Mouse (Mus musculus): ENCODE results near the gene Naglu. TPM values are rescaled to one million over a fixed set of nuclear protein-coding genes. Genes with fewer than 3 reads are reported as not detected.

Naglu gene
- polyA plus RNA-seq, 1 experiment from 2014 or later, result 8.1 TPM

GRCm38 (mm10) chr11:101045826-101046225, 24.0 kb upstream of the Naglu start:
- H3K9ac ChIP-seq (replicated peaks), result no peak overlapping the region
- H3K27ac ChIP-seq (replicated peaks), result no peak overlapping the region
- H3K36me3 ChIP-seq, result peaks cover 93% of the 10 kb centered on the region
- H3K4me1 ChIP-seq, result no peaks in the 10 kb centered on the region
- H3K4me2 ChIP-seq (replicated peaks), result no peak overlapping the region
- H3K9me3 ChIP-seq, result no peaks in the 10 kb centered on the region
- no peak for ATAC-seq (replicated peaks)
- WGBS, result 88% methylated on average over 4 of the region's 4 CpGs
- H3K27me3 ChIP-seq, result no peaks in the 10 kb centered on the region
- no peak overlapping the region for H3K4me3 ChIP-seq

- ATAC-seq (replicated peaks), result no peak
- Histone ChIP-seq H3K4me2 (replicated peaks) (no peak overlapping the region), H3K4me1 (no peaks in the 10 kb centered on the region), H3K4me3 (no peak overlapping the region), H3K27ac (replicated peaks) (no peak overlapping the region), H3K36me3 (peaks cover 92% of the 10 kb centered on the region), H3K9ac (replicated peaks) (no peak overlapping the region), H3K27me3 (no peaks in the 10 kb centered on the region), H3K9me3 (no peaks in the 10 kb centered on the region)
- WGBS, result 70% methylated on average over 9 of the region's 9 CpGs
Measured at GRCm38 (mm10) chr11:101046440-101046839, 23.4 kb upstream of the Naglu start.

- Histone ChIP-seq H3K27me3 (no peaks in the 10 kb centered on the region), H3K4me2 (replicated peaks) (no peak overlapping the region), H3K4me3 (no peak overlapping the region), H3K9me3 (no peaks in the 10 kb centered on the region), H3K4me1 (no peaks in the 10 kb centered on the region), H3K27ac (replicated peaks) (no peak overlapping the region), H3K9ac (replicated peaks) (no peak overlapping the region), H3K36me3 (peaks cover 88% of the 10 kb centered on the region)
- 86% methylated on average over 3 of the region's 3 CpGs for WGBS
- ATAC-seq (replicated peaks), result no peak
Measured at GRCm38 (mm10) chr11:101047502-101047901, 22.3 kb upstream of the Naglu start.

GRCm38 (mm10) chr11:101050359-101050758, 19.5 kb upstream of the Naglu start:
- peaks cover 81% of the 10 kb centered on the region for H3K36me3 ChIP-seq
- H3K4me2 ChIP-seq (replicated peaks), result no peak overlapping the region
- no peak overlapping the region for H3K9ac ChIP-seq (replicated peaks)
- no peaks in the 10 kb centered on the region for H3K4me1 ChIP-seq
- WGBS, result 92% methylated on average over 9 of the region's 9 CpGs
- no peaks in the 10 kb centered on the region for H3K9me3 ChIP-seq
- no peak overlapping the region for H3K27ac ChIP-seq (replicated peaks)
- no peak for ATAC-seq (replicated peaks)
- no peaks in the 10 kb centered on the region for H3K27me3 ChIP-seq
- H3K4me3 ChIP-seq, result no peak overlapping the region

- 76% methylated on average over 6 of the region's 6 CpGs for WGBS
Measured at GRCm38 (mm10) chr11:101051051-101051493, 18.7 kb upstream of the Naglu start.

GRCm38 (mm10) chr11:101051617-101052016, 18.2 kb upstream of the Naglu start:
- H3K27ac ChIP-seq (replicated peaks), result no peak overlapping the region
- no peaks in the 10 kb centered on the region for H3K9me3 ChIP-seq
- ATAC-seq (replicated peaks), result no peak
- H3K36me3 ChIP-seq, result peaks cover 81% of the 10 kb centered on the region
- H3K4me2 ChIP-seq (replicated peaks), result no peak overlapping the region
- no peak overlapping the region for H3K4me3 ChIP-seq
- WGBS, result 80% methylated on average over 8 of the region's 8 CpGs
- H3K9ac ChIP-seq (replicated peaks), result no peak overlapping the region
- H3K27me3 ChIP-seq, result no peaks in the 10 kb centered on the region
- H3K4me1 ChIP-seq, result no peaks in the 10 kb centered on the region

More at GRCm38 (mm10) chr11:101051051-101051493, 18.7 kb upstream of the Naglu start:
- no peak overlapping the region for H3K4me2 ChIP-seq (replicated peaks)
- H3K9me3 ChIP-seq, result no peaks in the 10 kb centered on the region
- peaks cover 81% of the 10 kb centered on the region for H3K36me3 ChIP-seq
- 0 out of 2 replicates have a peak overlapping the region, but pooled peaks have one; percentile 18 for H3K27ac ChIP-seq (replicated peaks)
- no peak overlapping the region for H3K9ac ChIP-seq (replicated peaks)
- no peak for ATAC-seq (replicated peaks)
- no peaks in the 10 kb centered on the region for H3K27me3 ChIP-seq
- H3K4me3 ChIP-seq, result no peak overlapping the region
- no peaks in the 10 kb centered on the region for H3K4me1 ChIP-seq

- no peak overlapping the region for H3K4me2 ChIP-seq (replicated peaks)
- no peak overlapping the region for H3K27ac ChIP-seq (replicated peaks)
- no peaks in the 10 kb centered on the region for H3K27me3 ChIP-seq
- H3K9me3 ChIP-seq, result no peaks in the 10 kb centered on the region
- WGBS, result 93% methylated on average over 10 of the region's 10 CpGs
- no peak overlapping the region for H3K4me3 ChIP-seq
- H3K9ac ChIP-seq (replicated peaks), result no peak overlapping the region
- no peak for ATAC-seq (replicated peaks)
- no peaks in the 10 kb centered on the region for H3K4me1 ChIP-seq
- H3K36me3 ChIP-seq, result peaks cover 77% of the 10 kb centered on the region
Measured at GRCm38 (mm10) chr11:101052751-101053473, 16.9 kb upstream of the Naglu start.

- no peak overlapping the region for H3K27ac ChIP-seq (replicated peaks)
- WGBS, result 100% methylated on average over 1 of the region's 1 CpGs
- no peak overlapping the region for H3K4me3 ChIP-seq
- no peak for ATAC-seq (replicated peaks)
- H3K4me2 ChIP-seq (replicated peaks), result no peak overlapping the region
- H3K4me1 ChIP-seq, result no peaks in the 10 kb centered on the region
- H3K36me3 ChIP-seq, result peaks cover 74% of the 10 kb centered on the region
- H3K9ac ChIP-seq (replicated peaks), result no peak overlapping the region
- H3K27me3 ChIP-seq, result no peaks in the 10 kb centered on the region
- H3K9me3 ChIP-seq, result no peaks in the 10 kb centered on the region
Measured at GRCm38 (mm10) chr11:101053974-101054373, 15.8 kb upstream of the Naglu start.

GRCm38 (mm10) chr11:101055418-101055817, 14.4 kb upstream of the Naglu start:
- no peak overlapping the region for H3K4me3 ChIP-seq
- no peak overlapping the region for H3K27ac ChIP-seq (replicated peaks)
- H3K9ac ChIP-seq (replicated peaks), result no peak overlapping the region
- no peaks in the 10 kb centered on the region for H3K27me3 ChIP-seq
- ATAC-seq (replicated peaks), result no peak
- WGBS, result 85% methylated on average over 14 of the region's 14 CpGs
- H3K9me3 ChIP-seq, result no peaks in the 10 kb centered on the region
- H3K36me3 ChIP-seq, result peaks cover 66% of the 10 kb centered on the region
- no peak overlapping the region for H3K4me2 ChIP-seq (replicated peaks)
- H3K4me1 ChIP-seq, result no peaks in the 10 kb centered on the region

GRCm38 (mm10) chr11:101056885-101057284, 12.9 kb upstream of the Naglu start:
- H3K27me3 ChIP-seq, result no peaks in the 10 kb centered on the region
- H3K4me2 ChIP-seq (replicated peaks), result no peak overlapping the region
- ATAC-seq (replicated peaks), result no peak
- peaks cover 60% of the 10 kb centered on the region for H3K36me3 ChIP-seq
- no peaks in the 10 kb centered on the region for H3K9me3 ChIP-seq
- no peaks in the 10 kb centered on the region for H3K4me1 ChIP-seq
- WGBS, result 56% methylated on average over 8 of the region's 8 CpGs
- H3K9ac ChIP-seq (replicated peaks), result no peak overlapping the region
- H3K4me3 ChIP-seq, result no peak overlapping the region
- H3K27ac ChIP-seq (replicated peaks), result no peak overlapping the region

GRCm38 (mm10) chr11:101057860-101058259, 12.0 kb upstream of the Naglu start:
- Histone ChIP-seq H3K4me1 (no peaks in the 10 kb centered on the region), H3K9ac (replicated peaks) (no peak overlapping the region), H3K4me2 (replicated peaks) (no peak overlapping the region), H3K27me3 (no peaks in the 10 kb centered on the region), H3K36me3 (peaks cover 57% of the 10 kb centered on the region), H3K27ac (replicated peaks) (no peak overlapping the region), H3K9me3 (no peaks in the 10 kb centered on the region), H3K4me3 (no peak overlapping the region)
- ATAC-seq (replicated peaks), result no peak; the same call in 1 of the 2 replicates
- WGBS, result 28% methylated on average over 5 of the region's 5 CpGs

- Histone ChIP-seq H3K27me3 (no peaks in the 10 kb centered on the region), H3K9me3 (no peaks in the 10 kb centered on the region), H3K4me3 (no peak overlapping the region), H3K27ac (replicated peaks) (no peak overlapping the region), H3K36me3 (peaks cover 56% of the 10 kb centered on the region), H3K4me1 (peaks cover 6% of the 10 kb centered on the region), H3K4me2 (replicated peaks) (no peak overlapping the region), H3K9ac (replicated peaks) (no peak overlapping the region)
- no peak for ATAC-seq (replicated peaks)
- 85% methylated on average over 5 of the region's 5 CpGs for WGBS
Measured at GRCm38 (mm10) chr11:101058726-101059125, 11.1 kb upstream of the Naglu start.

GRCm38 (mm10) chr11:101059473-101059872, 10.3 kb upstream of the Naglu start:
- no peak for ATAC-seq (replicated peaks)
- H3K36me3 ChIP-seq, result peaks cover 55% of the 10 kb centered on the region
- H3K27ac ChIP-seq (replicated peaks), result no peak overlapping the region
- H3K4me1 ChIP-seq, result peaks cover 10% of the 10 kb centered on the region
- H3K4me2 ChIP-seq (replicated peaks), result no peak overlapping the region
- H3K9me3 ChIP-seq, result no peaks in the 10 kb centered on the region
- 73% methylated on average over 10 of the region's 10 CpGs for WGBS
- no peak overlapping the region for H3K4me3 ChIP-seq
- H3K27me3 ChIP-seq, result no peaks in the 10 kb centered on the region
- no peak overlapping the region for H3K9ac ChIP-seq (replicated peaks)

Measured in forebrain, embryonic 15.5 days (tissue).